Mouse (Mus musculus): ENCODE data around the gene Ccr7. TPM values are rescaled to one million over a fixed set of nuclear protein-coding genes. Genes with fewer than 3 reads are reported as not detected.

Gene Ccr7
- polyA plus RNA-seq, 1 experiment from 2014 or later: 0.23 TPM

GRCm38 (mm10) chr11:99134266-99135046 lies 20.4 kb downstream of the Ccr7 start:
- Histone ChIP-seq H3K9ac (no peak overlapping the region), H3K4me3 (no peak overlapping the region), H3K9me3 (no peaks in the 10 kb centered on the region), H3K4me2 (no peak overlapping the region), H3K27ac (replicated peaks) (peak overlapping the region; percentile 60), H3K27me3 (replicated peaks) (no peaks in the 10 kb centered on the region), H3K4me1 (peaks cover 46% of the 10 kb centered on the region), H3K36me3 (no peaks in the 10 kb centered on the region)
- no peak for ATAC-seq (ENCODE audit: extremely low read depth, insufficient number of reproducible peaks, low FRiP score, low TSS enrichment)
- 56% methylated on average over 15 of the region's 15 CpGs for WGBS

DNA sequence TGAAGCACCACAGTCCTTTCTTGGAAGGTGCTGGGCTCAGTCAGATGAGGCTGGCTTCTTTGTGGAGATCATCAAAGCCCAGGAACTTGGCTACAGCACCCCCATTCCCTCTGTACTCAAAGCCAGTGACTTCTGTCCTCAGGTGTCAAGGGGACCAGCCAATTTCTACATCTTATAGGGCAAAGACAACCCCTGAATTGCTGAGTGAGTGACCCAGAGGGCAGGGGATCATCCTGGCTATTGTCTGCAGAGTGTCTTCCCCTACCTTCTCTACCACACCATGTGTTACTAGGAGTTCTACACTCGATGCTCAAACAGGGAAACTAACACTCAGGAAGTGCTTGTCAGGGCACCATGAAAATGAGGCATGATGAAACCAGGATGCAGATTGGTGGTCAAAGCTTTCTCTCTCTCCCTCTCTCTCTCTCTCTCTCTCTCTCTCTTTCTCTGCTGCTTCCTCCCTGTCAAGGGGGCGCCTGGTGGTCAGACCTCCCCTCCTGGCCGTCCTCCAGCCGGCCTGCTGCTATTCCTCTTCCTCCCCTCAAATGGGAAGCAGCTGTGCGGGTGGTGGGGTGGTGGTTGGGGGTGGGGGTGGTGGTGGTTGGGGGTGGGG lies 21.5 kb downstream of the Ccr7 start:
- whole genome bisulfite sequencing: 25% methylated on average over 5 of the region's 5 CpGs
- no peak overlapping the region for H3K9ac ChIP-seq
- ATAC-seq (ENCODE audit: extremely low read depth, insufficient number of reproducible peaks, low FRiP score, low TSS enrichment): no peak
- no peaks in the 10 kb centered on the region for H3K27me3 ChIP-seq (replicated peaks)
- H3K4me2 ChIP-seq: no peak overlapping the region
- no peak overlapping the region for H3K4me3 ChIP-seq
- H3K9me3 ChIP-seq: no peaks in the 10 kb centered on the region
- H3K36me3 ChIP-seq: no peaks in the 10 kb centered on the region
- H3K4me1 ChIP-seq: peaks cover 51% of the 10 kb centered on the region
- H3K27ac ChIP-seq (replicated peaks): peak overlapping the region; percentile 58

DNA sequence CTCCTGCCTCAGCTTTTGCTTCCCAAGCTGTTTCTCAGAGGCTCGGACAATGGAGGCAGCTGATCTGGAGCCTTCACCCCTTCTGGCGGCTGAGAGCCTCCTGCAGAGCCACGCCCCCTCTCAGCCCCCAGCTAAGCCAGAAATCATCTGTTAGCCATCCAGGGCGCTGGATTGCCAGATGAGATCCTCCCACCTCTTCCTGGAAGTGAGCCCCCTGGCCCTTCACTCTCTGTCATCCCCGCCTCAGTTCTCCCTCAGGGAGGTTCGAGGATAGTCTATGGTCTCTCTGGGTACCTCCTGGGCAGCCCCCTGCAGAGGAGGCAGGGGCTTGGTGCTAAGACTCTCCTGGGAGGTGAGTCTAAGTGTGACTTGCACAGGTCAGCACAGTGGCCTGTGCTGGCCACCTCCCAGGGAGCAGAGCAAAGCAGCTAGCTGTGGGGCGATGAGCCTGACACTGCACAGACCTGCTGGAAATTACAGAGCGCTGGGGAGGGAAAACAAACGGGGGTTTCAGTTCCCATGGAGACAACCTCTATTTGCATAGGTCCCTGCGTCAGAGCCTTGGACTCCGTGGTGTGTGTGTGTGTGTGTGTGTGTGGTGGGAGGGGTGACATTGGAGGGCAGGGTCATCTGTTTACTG lies 22.7 kb downstream of the Ccr7 start:
- H3K4me1 ChIP-seq: peaks cover 63% of the 10 kb centered on the region
- H3K9me3 ChIP-seq: no peaks in the 10 kb centered on the region
- peak overlapping the region; percentile 73 for H3K9ac ChIP-seq
- 3% methylated on average over 11 of the region's 11 CpGs for WGBS
- H3K27me3 ChIP-seq (replicated peaks): no peaks in the 10 kb centered on the region
- peak overlapping the region; percentile 86 for H3K27ac ChIP-seq (replicated peaks)
- no peaks in the 10 kb centered on the region for H3K36me3 ChIP-seq
- H3K4me3 ChIP-seq: peak overlapping the region; percentile 38
- ATAC-seq (ENCODE audit: extremely low read depth, insufficient number of reproducible peaks, low FRiP score, low TSS enrichment): peak; percentile 14; the same call in 1 of the 2 replicates
- peak overlapping the region; percentile 70 for H3K4me2 ChIP-seq

- Histone ChIP-seq H3K27me3 (replicated peaks) (no peaks in the 10 kb centered on the region), H3K36me3 (no peaks in the 10 kb centered on the region), H3K4me1 (peaks cover 65% of the 10 kb centered on the region), H3K4me3 (peak overlapping the region; percentile 38), H3K27ac (replicated peaks) (peak overlapping the region; percentile 86), H3K9me3 (no peaks in the 10 kb centered on the region), H3K9ac (peak overlapping the region; percentile 73), H3K4me2 (peak overlapping the region; percentile 70)
- no peak for ATAC-seq (ENCODE audit: extremely low read depth, insufficient number of reproducible peaks, low FRiP score, low TSS enrichment)
- 24% methylated on average over 12 of the region's 12 CpGs for WGBS
Measured at GRCm38 (mm10) chr11:99131463-99131840, 23.4 kb downstream of the Ccr7 start.

- no peak for ATAC-seq (ENCODE audit: extremely low read depth, insufficient number of reproducible peaks, low FRiP score, low TSS enrichment)
- H3K4me3 ChIP-seq: no peak overlapping the region
- peaks cover 67% of the 10 kb centered on the region for H3K4me1 ChIP-seq
- H3K9me3 ChIP-seq: no peaks in the 10 kb centered on the region
- 40% methylated on average over 5 of the region's 5 CpGs for WGBS
- peak overlapping the region; percentile 70 for H3K4me2 ChIP-seq
- H3K9ac ChIP-seq: peak overlapping the region; percentile 73; the same call in 1 of the 2 replicates
- no peaks in the 10 kb centered on the region for H3K36me3 ChIP-seq
- no peaks in the 10 kb centered on the region for H3K27me3 ChIP-seq (replicated peaks)
- peak overlapping the region; percentile 86; the same call in 1 of the 2 replicates for H3K27ac ChIP-seq (replicated peaks)
Measured at GRCm38 (mm10) chr11:99130736-99131462, 24.0 kb downstream of the Ccr7 start.

- no peak for ATAC-seq (ENCODE audit: extremely low read depth, insufficient number of reproducible peaks, low FRiP score, low TSS enrichment)
- no peak overlapping the region for H3K9ac ChIP-seq
- no peaks in the 10 kb centered on the region for H3K9me3 ChIP-seq
- no peaks in the 10 kb centered on the region for H3K27me3 ChIP-seq (replicated peaks)
- H3K27ac ChIP-seq (replicated peaks): no peak overlapping the region
- H3K4me2 ChIP-seq: no peak overlapping the region
- WGBS: 23% methylated on average over 2 of the region's 2 CpGs
- H3K4me3 ChIP-seq: no peak overlapping the region
- peaks cover 72% of the 10 kb centered on the region for H3K4me1 ChIP-seq
- H3K36me3 ChIP-seq: no peaks in the 10 kb centered on the region
Measured at GRCm38 (mm10) chr11:99129287-99129686, 25.6 kb downstream of the Ccr7 start.

DNA sequence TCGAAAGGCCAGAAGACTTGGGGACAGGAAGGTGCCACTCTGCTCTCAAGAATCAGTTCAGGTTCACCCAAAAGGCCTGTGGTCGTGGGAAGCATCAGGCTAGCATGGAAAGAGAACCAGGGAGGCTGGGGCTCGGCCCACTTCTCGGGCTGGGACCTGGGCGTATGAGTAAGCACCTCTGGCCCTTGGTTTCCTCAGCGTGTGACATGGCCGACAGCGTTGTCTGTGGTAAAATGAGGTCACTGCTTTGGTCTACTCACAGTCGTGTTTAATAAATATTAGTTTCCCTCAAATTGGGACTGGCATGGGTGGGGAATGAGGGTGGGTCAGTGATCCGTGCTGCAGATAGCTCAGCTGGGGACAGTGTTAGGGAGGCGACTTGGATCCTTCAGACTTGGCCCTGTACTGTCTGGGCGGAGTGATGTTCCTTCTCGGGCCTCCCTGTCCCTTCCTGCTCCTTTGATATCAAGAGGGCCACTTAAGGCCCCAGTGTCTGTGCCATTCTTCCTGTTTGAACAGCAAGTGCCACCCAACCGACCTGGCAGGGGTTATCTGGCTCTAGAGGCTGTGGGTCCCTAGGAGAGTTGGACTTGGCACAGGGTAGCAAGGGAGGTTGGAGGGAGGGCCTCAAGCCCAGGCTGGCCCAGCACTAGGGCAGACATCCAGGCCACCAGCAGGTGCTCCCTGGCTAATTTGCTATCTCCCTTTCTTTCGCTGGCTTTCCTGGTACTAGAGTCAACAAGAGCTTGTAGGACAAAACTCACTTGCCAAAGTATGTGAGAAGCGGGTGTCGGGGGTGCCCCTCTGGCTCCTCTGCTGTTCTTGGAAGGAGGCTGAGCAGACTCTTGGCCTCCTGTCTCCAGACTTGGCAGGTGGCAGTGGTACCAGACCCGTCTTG lies 26.8 kb downstream of the Ccr7 start:
- H3K9me3 ChIP-seq: peaks cover 4% of the 10 kb centered on the region; the same call in 1 of the 2 replicates
- H3K4me3 ChIP-seq: no peak overlapping the region
- ATAC-seq (ENCODE audit: extremely low read depth, insufficient number of reproducible peaks, low FRiP score, low TSS enrichment): 0 out of 2 replicates have a peak, but pooled peaks have one; percentile 9
- no peaks in the 10 kb centered on the region for H3K27me3 ChIP-seq (replicated peaks)
- H3K4me1 ChIP-seq: peaks cover 67% of the 10 kb centered on the region
- peak overlapping the region; percentile 87 for H3K27ac ChIP-seq (replicated peaks)
- H3K4me2 ChIP-seq: no peak overlapping the region
- no peak overlapping the region for H3K9ac ChIP-seq
- no peaks in the 10 kb centered on the region for H3K36me3 ChIP-seq
- 64% methylated on average over 18 of the region's 18 CpGs for WGBS

GRCm38 (mm10) chr11:99126482-99127253 lies 28.2 kb downstream of the Ccr7 start:
- peak overlapping the region; percentile 87 for H3K27ac ChIP-seq (replicated peaks)
- H3K4me3 ChIP-seq: no peak overlapping the region
- H3K9ac ChIP-seq: peak overlapping the region; percentile 52
- peaks cover 4% of the 10 kb centered on the region; the same call in 1 of the 2 replicates for H3K9me3 ChIP-seq
- 3% methylated on average over 5 of the region's 5 CpGs for WGBS
- peaks cover 60% of the 10 kb centered on the region for H3K4me1 ChIP-seq
- peak; percentile 68 for ATAC-seq (ENCODE audit: extremely low read depth, insufficient number of reproducible peaks, low FRiP score, low TSS enrichment)
- no peaks in the 10 kb centered on the region for H3K27me3 ChIP-seq (replicated peaks)
- H3K36me3 ChIP-seq: no peaks in the 10 kb centered on the region
- H3K4me2 ChIP-seq: peak overlapping the region; percentile 24

DNA sequence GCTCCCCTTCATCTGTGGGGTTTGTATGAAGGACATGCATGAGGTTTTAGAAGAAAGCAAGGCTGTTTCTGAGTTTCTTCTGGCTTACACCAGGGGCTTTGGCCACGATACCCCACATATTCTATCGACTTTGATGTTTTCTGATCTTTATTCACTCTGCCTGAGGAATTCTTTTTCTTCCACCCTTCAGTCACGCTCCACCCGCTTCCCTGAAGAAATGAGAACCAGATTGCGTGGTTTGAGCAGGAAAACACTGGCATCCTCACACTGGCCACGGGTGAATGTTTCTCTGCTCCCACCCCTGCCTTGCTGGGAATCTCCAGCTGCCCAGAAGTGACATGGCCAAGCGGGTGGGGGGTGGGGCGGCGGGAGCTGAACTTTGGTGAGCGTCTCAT lies 30.2 kb downstream of the Ccr7 start:
- Histone ChIP-seq H3K4me2 (no peak overlapping the region), H3K27me3 (replicated peaks) (no peaks in the 10 kb centered on the region), H3K36me3 (no peaks in the 10 kb centered on the region), H3K4me3 (no peak overlapping the region), H3K9me3 (peaks cover 4% of the 10 kb centered on the region; the same call in 1 of the 2 replicates), H3K4me1 (peaks cover 65% of the 10 kb centered on the region), H3K9ac (no peak overlapping the region), H3K27ac (replicated peaks) (0 out of 2 replicates have a peak overlapping the region, but pooled peaks have one; percentile 21)
- WGBS: 54% methylated on average over 10 of the region's 10 CpGs
- no peak for ATAC-seq (ENCODE audit: extremely low read depth, insufficient number of reproducible peaks, low FRiP score, low TSS enrichment)
